Mouse (Mus musculus) limb, embryonic 13.5 days (tissue): ENCODE results near the gene Kcmf1. TPM values are rescaled to one million over a fixed set of nuclear protein-coding genes. Genes with fewer than 3 reads are reported as not detected.
A peak's percentile ranks its signal among the peaks of the same experiment; 100 is the strongest.

Experiments used
- ATAC-seq: fragments of 200-750 bp; cut with Nextera tagmentation; 2 replicates; pipeline ENCODE4 v1.8.0; 2017; ENCODE audit warnings: low read depth, moderate number of reproducible peaks, moderate TSS enrichment; ENCODE audit not compliant: low FRiP score
- H3K27ac ChIP-seq: fragments of 300-500 bp; sonication (generic); 2 replicates; pipeline ENCODE4 v1.5.1; 2015; ENCODE audit warnings: inconsistent platforms, mild to moderate bottlenecking, moderate library complexity
- H3K27me3 ChIP-seq: fragments of 300-500 bp; sonication (generic); 2 replicates; pipeline ENCODE4 v1.6.1; 2015; ENCODE audit warnings: mild to moderate bottlenecking, inconsistent platforms
- H3K36me3 ChIP-seq: fragments of 300-500 bp; sonication (generic); 2 replicates; pipeline ENCODE4 v1.6.1; 2015; ENCODE audit warnings: inconsistent platforms, mild to moderate bottlenecking, moderate library complexity
- H3K4me1 ChIP-seq: fragments of 300-500 bp; sonication (generic); 2 replicates; pipeline ENCODE4 v1.6.1; 2015; ENCODE audit warnings: inconsistent platforms
- H3K4me2 ChIP-seq: fragments of 300-500 bp; sonication (generic); replicated peaks from 2 replicates; pipeline ENCODE4 v1.6.1; 2015; ENCODE audit warnings: inconsistent platforms, mild to moderate bottlenecking, moderate library complexity
- H3K4me3 ChIP-seq: fragments of 300-500 bp; sonication (generic); 2 replicates; pipeline ENCODE4 v1.5.1; 2015; ENCODE audit warnings: moderate library complexity, mild to moderate bottlenecking, inconsistent platforms
- H3K9ac ChIP-seq: fragments of 300-500 bp; sonication (generic); 2 replicates; pipeline ENCODE4 v1.6.1; 2015; ENCODE audit warnings: mild to moderate bottlenecking, inconsistent platforms
- H3K9me3 ChIP-seq: fragments of 300-500 bp; sonication (generic); 2 replicates; pipeline ENCODE4 v1.6.1; 2016; ENCODE audit warnings: inconsistent platforms
- WGBS: fragments of 180-500 bp; shearing (Covaris S2); methylation state at CpG from one replicate; pipeline ENCODE4 v1.1.7; 2015; 5-methylcytosine and 5-hydroxymethylcytosine counted together
- polyA plus RNA-seq: library from polyadenylated mRNA; unstranded; fragments of >200 nt; fragmentation: Nextera tagmentation; extraction: Ambion mirVana; gene quantifications from 2 replicates; pipeline ENCODE4 v1.2.1, GENCODE M21; 2015

Gene Kcmf1
- polyA plus RNA-seq, 1 experiment from 2014 or later: 39.7 TPM

DNA sequence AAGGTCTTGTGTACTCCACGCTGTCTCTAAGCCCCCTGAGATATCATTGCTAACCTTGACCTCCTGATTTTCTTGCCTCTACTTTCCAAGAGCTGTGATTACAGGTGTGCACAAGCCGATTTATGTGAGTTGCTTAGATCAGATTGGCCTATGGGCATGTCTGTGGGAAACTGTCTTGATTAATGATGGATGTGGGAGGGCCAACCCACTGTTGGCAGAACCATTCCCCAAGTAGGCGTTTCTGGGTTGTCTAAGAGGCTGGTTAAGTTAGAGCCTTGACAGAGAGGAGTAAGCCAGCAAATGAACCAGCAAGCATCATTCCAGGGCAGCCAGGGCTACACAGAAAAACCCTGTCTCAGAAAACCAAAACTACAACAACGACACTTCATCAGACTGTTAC is 26.3 kb upstream of the Kcmf1 start:
- Histone ChIP-seq H3K9me3 (no peaks in the 10 kb centered on the region), H3K4me1 (peaks cover 9% of the 10 kb centered on the region), H3K9ac (no peak overlapping the region), H3K27me3 (no peaks in the 10 kb centered on the region), H3K36me3 (no peaks in the 10 kb centered on the region), H3K4me2 (no peak overlapping the region), H3K27ac (no peak overlapping the region), H3K4me3 (no peak overlapping the region)
- 81% methylated on average over 4 of the region's 4 CpGs for WGBS
- no peak for ATAC-seq

DNA sequence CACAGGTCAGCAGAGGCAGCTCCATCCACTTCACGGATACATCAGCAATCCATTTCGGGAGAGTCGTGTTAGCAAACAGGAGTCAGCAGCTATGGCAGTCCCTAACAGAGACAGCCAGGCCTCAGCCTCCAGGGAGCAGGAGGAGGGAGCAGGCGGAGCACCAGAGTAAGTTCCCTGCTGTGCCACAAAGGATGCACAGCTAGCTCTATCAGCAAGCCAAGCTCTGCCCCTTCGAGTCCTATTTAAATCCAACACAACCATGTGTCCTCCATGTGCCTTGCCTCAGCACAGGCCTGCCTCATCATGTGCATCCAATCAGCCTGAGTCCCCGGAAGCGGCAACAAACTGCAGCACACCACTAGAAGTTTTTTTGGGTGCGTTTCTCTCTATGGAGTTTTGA is 23.6 kb upstream of the Kcmf1 start:
- 86% methylated on average over 8 of the region's 8 CpGs for WGBS
- no peak overlapping the region for H3K27ac ChIP-seq

GRCm38 (mm10) chr6:72921081-72921480 is 21.3 kb upstream of the Kcmf1 start:
- no peaks in the 10 kb centered on the region for H3K9me3 ChIP-seq
- no peaks in the 10 kb centered on the region for H3K27me3 ChIP-seq
- no peaks in the 10 kb centered on the region for H3K36me3 ChIP-seq
- WGBS: 90% methylated on average over 3 of the region's 3 CpGs
- H3K4me3 ChIP-seq: no peak overlapping the region
- no peak overlapping the region for H3K9ac ChIP-seq
- no peak for ATAC-seq
- H3K4me2 ChIP-seq: no peak overlapping the region
- H3K27ac ChIP-seq: no peak overlapping the region
- H3K4me1 ChIP-seq: no peaks in the 10 kb centered on the region

More for the DNA sequence above, 23.6 kb upstream of the Kcmf1 start:
- Histone ChIP-seq H3K4me1 (peaks cover 9% of the 10 kb centered on the region), H3K9ac (no peak overlapping the region), H3K4me2 (no peak overlapping the region), H3K36me3 (no peaks in the 10 kb centered on the region), H3K4me3 (no peak overlapping the region), H3K27me3 (no peaks in the 10 kb centered on the region), H3K9me3 (no peaks in the 10 kb centered on the region)
- ATAC-seq: no peak

DNA sequence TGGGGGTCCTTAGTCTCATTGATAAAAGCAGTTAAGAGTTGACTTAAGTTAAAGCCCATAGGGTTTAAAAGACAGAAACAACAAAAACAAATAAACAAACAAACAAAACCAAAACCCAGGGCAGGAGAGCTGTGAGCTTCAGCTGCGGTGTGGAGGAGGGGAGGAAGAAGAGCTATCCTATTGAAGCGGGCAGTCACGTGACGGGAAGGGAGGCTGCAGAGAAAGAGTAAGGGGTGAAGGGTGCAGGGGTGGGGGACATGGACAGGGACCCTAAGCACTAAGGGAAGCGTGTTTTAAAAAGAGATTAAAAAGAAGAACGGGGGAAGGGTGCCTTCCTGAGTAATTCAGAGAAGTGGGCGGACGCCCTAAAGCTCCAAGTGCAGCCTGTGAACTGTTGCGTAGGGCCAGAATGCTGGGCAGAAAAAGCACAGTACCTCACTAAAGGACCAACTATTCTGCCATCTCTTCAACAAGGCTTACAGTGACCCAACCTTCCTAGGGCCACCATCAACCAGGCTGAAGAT is 18.8 kb upstream of the Kcmf1 start:
- Histone ChIP-seq H3K4me2 (no peak overlapping the region), H3K36me3 (no peaks in the 10 kb centered on the region), H3K4me1 (no peaks in the 10 kb centered on the region), H3K27me3 (no peaks in the 10 kb centered on the region), H3K9ac (no peak overlapping the region), H3K4me3 (no peak overlapping the region), H3K9me3 (no peaks in the 10 kb centered on the region), H3K27ac (no peak overlapping the region)
- WGBS: 69% methylated on average over 9 of the region's 9 CpGs
- no peak for ATAC-seq

- no peaks in the 10 kb centered on the region for H3K4me1 ChIP-seq
- no peak for ATAC-seq
- H3K27me3 ChIP-seq: no peaks in the 10 kb centered on the region
- no peak overlapping the region for H3K4me2 ChIP-seq
- H3K9ac ChIP-seq: no peak overlapping the region
- no peaks in the 10 kb centered on the region for H3K36me3 ChIP-seq
- H3K27ac ChIP-seq: no peak overlapping the region
- H3K4me3 ChIP-seq: no peak overlapping the region
- WGBS: 82% methylated on average over 7 of the region's 7 CpGs
- H3K9me3 ChIP-seq: 0 out of 2 replicates have a peak, but pooled peaks cover 1% of the 10 kb centered on the region
Measured at GRCm38 (mm10) chr6:72916330-72916729, 16.6 kb upstream of the Kcmf1 start.

GRCm38 (mm10) chr6:72914087-72914749 is 14.4 kb upstream of the Kcmf1 start:
- H3K36me3 ChIP-seq: no peaks in the 10 kb centered on the region
- no peak for ATAC-seq
- H3K9me3 ChIP-seq: 0 out of 2 replicates have a peak, but pooled peaks cover 5% of the 10 kb centered on the region
- H3K4me1 ChIP-seq: no peaks in the 10 kb centered on the region
- H3K4me3 ChIP-seq: no peak overlapping the region
- 88% methylated on average over 6 of the region's 6 CpGs for WGBS
- H3K27ac ChIP-seq: no peak overlapping the region
- no peaks in the 10 kb centered on the region for H3K27me3 ChIP-seq
- H3K9ac ChIP-seq: no peak overlapping the region
- H3K4me2 ChIP-seq: no peak overlapping the region

- ATAC-seq: no peak
- H3K9me3 ChIP-seq: 0 out of 2 replicates have a peak, but pooled peaks cover 5% of the 10 kb centered on the region
- WGBS: 64% methylated on average over 4 of the region's 4 CpGs
Measured at GRCm38 (mm10) chr6:72911261-72911660, 11.5 kb upstream of the Kcmf1 start.

GRCm38 (mm10) chr6:72902254-72902990 is 2.6 kb upstream of the Kcmf1 start:
- no peak for ATAC-seq
- H3K36me3 ChIP-seq: no peaks in the 10 kb centered on the region
- no peak overlapping the region for H3K27ac ChIP-seq
- no peaks in the 10 kb centered on the region for H3K27me3 ChIP-seq
- H3K9ac ChIP-seq: no peak overlapping the region
- WGBS: 83% methylated on average over 6 of the region's 6 CpGs
- peaks cover 18% of the 10 kb centered on the region for H3K4me1 ChIP-seq
- no peak overlapping the region for H3K4me2 ChIP-seq
- no peaks in the 10 kb centered on the region for H3K9me3 ChIP-seq
- H3K4me3 ChIP-seq: no peak overlapping the region

More at GRCm38 (mm10) chr6:72911261-72911660, 11.5 kb upstream of the Kcmf1 start:
- Histone ChIP-seq H3K4me1 (no peaks in the 10 kb centered on the region), H3K27me3 (no peaks in the 10 kb centered on the region), H3K4me3 (no peak overlapping the region), H3K27ac (no peak overlapping the region), H3K4me2 (no peak overlapping the region), H3K9ac (no peak overlapping the region), H3K36me3 (no peaks in the 10 kb centered on the region)

GRCm38 (mm10) chr6:72900952-72901351 is 1.2 kb upstream of the Kcmf1 start:
- H3K27me3 ChIP-seq: no peaks in the 10 kb centered on the region
- H3K4me2 ChIP-seq: peak overlapping the region; percentile 74
- H3K4me1 ChIP-seq: peaks cover 32% of the 10 kb centered on the region
- ATAC-seq: no peak
- H3K9ac ChIP-seq: peak overlapping the region; percentile 100
- WGBS: 52% methylated on average over 7 of the region's 7 CpGs
- H3K4me3 ChIP-seq: peak overlapping the region; percentile 93
- no peaks in the 10 kb centered on the region for H3K9me3 ChIP-seq
- H3K36me3 ChIP-seq: peaks cover 8% of the 10 kb centered on the region
- peak overlapping the region; percentile 99; the same call in 1 of the 2 replicates for H3K27ac ChIP-seq

DNA sequence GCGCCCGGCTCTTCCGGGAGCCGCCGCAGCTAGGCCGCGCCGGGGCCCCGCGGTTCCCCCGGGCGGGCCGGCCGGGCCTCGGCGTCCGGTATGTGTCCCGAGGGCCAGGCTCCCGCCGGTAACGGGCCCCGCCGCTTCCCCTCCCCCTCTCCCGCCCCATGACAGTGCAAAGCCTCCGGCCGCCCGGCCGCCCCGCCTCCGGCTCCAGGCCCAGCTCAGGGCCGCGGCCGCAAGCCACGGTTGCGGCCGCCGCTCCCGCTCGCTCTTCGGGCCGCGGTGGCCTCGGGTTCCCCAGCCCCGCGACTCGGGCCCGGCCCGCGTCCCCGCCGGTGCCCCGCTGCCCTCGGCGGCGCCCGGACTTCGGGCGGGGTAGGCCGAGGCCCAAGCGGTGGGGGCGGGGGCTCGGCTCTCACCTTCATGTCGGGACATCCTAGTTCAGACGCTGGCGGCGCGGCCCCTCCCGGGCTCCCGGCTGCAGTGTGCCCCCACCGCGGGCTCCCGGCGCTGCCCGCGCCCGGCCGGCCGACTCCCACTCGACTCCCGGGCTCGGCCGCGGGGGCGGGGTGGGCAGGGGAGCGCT is 488 bp downstream of the Kcmf1 start:
- Histone ChIP-seq H3K9me3 (no peaks in the 10 kb centered on the region), H3K4me2 (peak overlapping the region; percentile 65), H3K27ac (peak overlapping the region; percentile 99), H3K36me3 (peaks cover 13% of the 10 kb centered on the region), H3K4me1 (peaks cover 41% of the 10 kb centered on the region), H3K4me3 (peak overlapping the region; percentile 93), H3K27me3 (no peaks in the 10 kb centered on the region), H3K9ac (peak overlapping the region; percentile 100)
- peak; percentile 65 for ATAC-seq
- WGBS: under 1% methylated on average over 39 of the region's 85 CpGs

- H3K27me3 ChIP-seq: no peaks in the 10 kb centered on the region
- peaks cover 16% of the 10 kb centered on the region for H3K36me3 ChIP-seq
- H3K27ac ChIP-seq: peak overlapping the region; percentile 99
- H3K9ac ChIP-seq: peak overlapping the region; percentile 100
- ATAC-seq: peak; percentile 21
- peak overlapping the region; percentile 65 for H3K4me2 ChIP-seq
- no peaks in the 10 kb centered on the region for H3K9me3 ChIP-seq
- H3K4me3 ChIP-seq: peak overlapping the region; percentile 93
- peaks cover 41% of the 10 kb centered on the region for H3K4me1 ChIP-seq
- under 1% methylated on average over 70 of the region's 71 CpGs for WGBS
Measured at GRCm38 (mm10) chr6:72898244-72899200, 1.3 kb downstream of the Kcmf1 start.
